Mouse (Mus musculus) adrenal gland, postnatal 25 days (tissue): ENCODE data around the gene Yjefn3. TPM values are rescaled to one million over a fixed set of nuclear protein-coding genes. Genes with fewer than 3 reads are reported as not detected.

Source experiments
- total RNA-seq: library from RNA; stranded (reverse); gene quantifications from 2 replicates; pipeline ENCODE4 v1.2.3, GENCODE M21; 2021

Gene Yjefn3
- total RNA-seq, 1 experiment from 2014 or later: 1.7 TPM

Other genes with a start within 250 kb of the Yjefn3 start
- gene Zfp964, start 248.2 kb downstream of the Yjefn3 start, total RNA-seq: 2.2 and 2.9 TPM in 2 replicates
- gene Zfp869, start 192.0 kb downstream of the Yjefn3 start, total RNA-seq: 21.9 and 24.9 TPM in 2 replicates
- 3.4 and 4.9 TPM in 2 replicates for gene Zfp963, start 152.7 kb downstream of the Yjefn3 start, total RNA-seq
- gene Gm20422, start 127.8 kb downstream of the Yjefn3 start, total RNA-seq: 3.3 TPM in 1 of 2 replicates, not detected in the other
- 45.4 and 47.7 TPM in 2 replicates for gene Atp13a1, start 111.5 kb downstream of the Yjefn3 start, total RNA-seq
- 27.3 and 29.0 TPM in 2 replicates for gene Zfp866, start 111.5 kb downstream of the Yjefn3 start, total RNA-seq
- gene Gmip, start 94.0 kb downstream of the Yjefn3 start, total RNA-seq: 13.4 and 18.2 TPM in 2 replicates
- 1.7 and 2.1 TPM in 2 replicates for gene Lpar2, start 80.3 kb downstream of the Yjefn3 start, total RNA-seq
- 1.7 and 2.5 TPM in 2 replicates for gene Pbx4, start 70.2 kb downstream of the Yjefn3 start, total RNA-seq
- not detected in 2 replicates for gene Cilp2, start 15.0 kb downstream of the Yjefn3 start, total RNA-seq
- gene Tssk6, start 528 bp downstream of the Yjefn3 start, total RNA-seq: 0.24 TPM in 1 of 2 replicates, not detected in the other
- 158 TPM in 2 replicates for gene Ndufa13, start 154 bp downstream of the Yjefn3 start, total RNA-seq
- 95.6 and 104 TPM in 2 replicates for gene Gatad2a, start 93.7 kb upstream of the Yjefn3 start, total RNA-seq
- 66.7 and 73.9 TPM in 2 replicates for gene Mau2, start 140.0 kb upstream of the Yjefn3 start, total RNA-seq
- 30.8 and 37.0 TPM in 2 replicates for gene Sugp1, start 140.1 kb upstream of the Yjefn3 start, total RNA-seq
- gene Tm6sf2, start 170.2 kb upstream of the Yjefn3 start, total RNA-seq: 0.43 and 1.9 TPM in 2 replicates
- gene Hapln4, start 180.7 kb upstream of the Yjefn3 start, total RNA-seq: 0.12 and 0.43 TPM in 2 replicates
- gene Ncan, start 218.2 kb upstream of the Yjefn3 start, total RNA-seq: 0.29 and 0.30 TPM in 2 replicates
- gene Nr2c2ap, start 228.6 kb upstream of the Yjefn3 start, total RNA-seq: 21.1 and 21.3 TPM in 2 replicates
- 14.6 and 17.6 TPM in 2 replicates for gene Rfxank, start 236.4 kb upstream of the Yjefn3 start, total RNA-seq
- gene Borcs8, start 236.8 kb upstream of the Yjefn3 start, total RNA-seq: 70.3 and 71.8 TPM in 2 replicates
- gene Mef2b, start 237.0 kb upstream of the Yjefn3 start, total RNA-seq: 0.79 TPM in 1 of 2 replicates, not detected in the other